Mouse (Mus musculus): ENCODE results near the gene Rgs17.

GRCm38 (mm10) chr10:5967655-5968054 is 45.5 kb upstream of the Rgs17 start:
- no peak for TF ChIP-seq CTCF (IDR thresholded peaks at IDR 0.05)
- TF ChIP-seq EP300 (IDR thresholded peaks at IDR 0.05) = no peak
